Comparison of ENCODE assay signal across 14 mouse cellular contexts in genomic region chr9:104260306-104260705, GRCm38 (mm10). TPM values are rescaled to one million over a fixed set of nuclear protein-coding genes. Genes with fewer than 3 reads are reported as not detected.
DNase-seq lines count a peak whose midpoint lies in the region; ATAC-seq lines count a peak whose summit lies in the region.
"Had no signal": no experiment of that assay in that cellular context is flagged by ENCODE, and none has a peak within 500 bp of the region (broad histone marks: within the 10 kb centered on the region; RNA-seq: fewer than 3 reads in every experiment).

No protein-coding gene starts in this region.

- no peak overlapping the region for H3K4me3 ChIP-seq in embryonic facial prominence, embryonic 12.5 days
- H3K4me3 ChIP-seq in embryonic facial prominence, embryonic 10.5 days = no peak overlapping the region
- no peak overlapping the region for H3K4me3 ChIP-seq in embryonic facial prominence, embryonic 13.5 days
- H3K4me3 ChIP-seq: midbrain, embryonic 15.5 days had no signal

- DNase-seq in embryonic facial prominence, embryonic 10.5 days (ENCODE audit: low spot score) = no peak
- DNase-seq in kidney, adult 11 months = peak; percentile 69
- no peak for DNase-seq in kidney, postnatal 4 days
- DNase-seq in kidney, postnatal 10 days = peak; percentile 25
- no peak for DNase-seq in right cerebral cortex, postnatal 4 days
- no peak for DNase-seq in left cerebral cortex, postnatal 25 days (ENCODE audit: low spot score in 2 of 2)
- DNase-seq: cerebellum, adult 18-20 months; gastrocnemius, postnatal 10 days had no signal

- no peak for ATAC-seq in embryonic facial prominence, embryonic 12.5 days (ENCODE audit: insufficient number of reproducible peaks, insufficient read depth, low FRiP score, low TSS enrichment)
- no peak for ATAC-seq in embryonic facial prominence, embryonic 13.5 days (ENCODE audit: insufficient number of reproducible peaks, insufficient read depth, low FRiP score, low TSS enrichment, low read depth)
- ATAC-seq: forebrain, embryonic 16.5 days; lung, postnatal 0 days; midbrain, embryonic 15.5 days had no signal

- no peaks in the 10 kb centered on the region for H3K27me3 ChIP-seq in embryonic facial prominence, embryonic 12.5 days
- H3K27me3 ChIP-seq in embryonic facial prominence, embryonic 10.5 days (replicated peaks; ENCODE audit: low read depth, poor library complexity, severe bottlenecking) = no peaks in the 10 kb centered on the region
- H3K27me3 ChIP-seq in embryonic facial prominence, embryonic 13.5 days = no peaks in the 10 kb centered on the region
- H3K27me3 ChIP-seq: midbrain, embryonic 15.5 days had no signal

- H3K4me1 ChIP-seq in embryonic facial prominence, embryonic 12.5 days = peaks cover 20% of the 10 kb centered on the region
- peaks cover 23% of the 10 kb centered on the region for H3K4me1 ChIP-seq in embryonic facial prominence, embryonic 10.5 days
- peaks cover 21% of the 10 kb centered on the region for H3K4me1 ChIP-seq in embryonic facial prominence, embryonic 13.5 days

- 53% methylated on average over 4 of the region's 4 CpGs for WGBS in embryonic facial prominence, embryonic 12.5 days
- WGBS in embryonic facial prominence, embryonic 10.5 days = 58% methylated on average over 4 of the region's 4 CpGs
- WGBS in embryonic facial prominence, embryonic 13.5 days = 41% methylated on average over 4 of the region's 4 CpGs

- no peaks in the 10 kb centered on the region for H3K9me3 ChIP-seq in embryonic facial prominence, embryonic 12.5 days
- H3K9me3 ChIP-seq in embryonic facial prominence, embryonic 10.5 days = no peaks in the 10 kb centered on the region
- H3K9me3 ChIP-seq in embryonic facial prominence, embryonic 13.5 days = no peaks in the 10 kb centered on the region
- H3K9me3 ChIP-seq: midbrain, embryonic 15.5 days had no signal

- 0 out of 2 replicates have a peak overlapping the region, but pooled peaks have one; percentile 82 for H3K4me2 ChIP-seq in embryonic facial prominence, embryonic 12.5 days (replicated peaks)
- peak overlapping the region; percentile 85 for H3K4me2 ChIP-seq in embryonic facial prominence, embryonic 13.5 days

- no peak overlapping the region for H3K27ac ChIP-seq in embryonic facial prominence, embryonic 12.5 days
- H3K27ac ChIP-seq in embryonic facial prominence, embryonic 10.5 days (replicated peaks) = no peak overlapping the region
- no peak overlapping the region for H3K27ac ChIP-seq in embryonic facial prominence, embryonic 13.5 days
- H3K27ac ChIP-seq: layer of hippocampus, adult 2 months; midbrain, embryonic 15.5 days had no signal

- intact Hi-C loops in left cerebral cortex, postnatal 25 days (cut with DNase I) = no loop called here

- no peaks in the 10 kb centered on the region for H3K36me3 ChIP-seq in embryonic facial prominence, embryonic 12.5 days
- H3K36me3 ChIP-seq in embryonic facial prominence, embryonic 10.5 days (replicated peaks) = no peaks in the 10 kb centered on the region
- no peaks in the 10 kb centered on the region for H3K36me3 ChIP-seq in embryonic facial prominence, embryonic 13.5 days
- H3K36me3 ChIP-seq: midbrain, embryonic 15.5 days had no signal

- H3K9ac ChIP-seq in embryonic facial prominence, embryonic 12.5 days = no peak overlapping the region
- peak overlapping the region; percentile 45; the same call in 1 of the 2 replicates for H3K9ac ChIP-seq in embryonic facial prominence, embryonic 13.5 days
- H3K9ac ChIP-seq: midbrain, embryonic 15.5 days had no signal

RNA-seq across cellular contexts. Expression of gene Dnajc13, which starts 2.4 kb away (rescaled TPM):
- polyA plus RNA-seq in embryonic facial prominence, embryonic 12.5 days (2016; fragmentation: Nextera tagmentation; extraction: Ambion mirVana) = 23.4 and 26.1 TPM in 2 replicates
- 19.1 and 19.3 TPM in 2 replicates for polyA plus RNA-seq in embryonic facial prominence, embryonic 10.5 days (2016; fragmentation: Nextera tagmentation; extraction: Ambion mirVana)
- polyA plus RNA-seq in embryonic facial prominence, embryonic 13.5 days (2015; fragmentation: Nextera tagmentation; extraction: Ambion mirVana) = 19.7 and 23.3 TPM in 2 replicates
- 10 to 100 TPM; 64.2 to 68.5 TPM for total RNA-seq in left cerebral cortex, postnatal 25 days (2021)

Comparison
In these comparisons a context has a peak if more than half of its experiments do, and no peak if none do; other contexts are left out.
1. DNase-seq: peak in kidney, adult 11 months (single experiment) and kidney, postnatal 10 days (single experiment); none in embryonic facial prominence, embryonic 10.5 days (single experiment), kidney, postnatal 4 days (0 of 2), right cerebral cortex, postnatal 4 days (single experiment) and left cerebral cortex, postnatal 25 days (0 of 2).